Mouse (Mus musculus): ENCODE measurements around the gene Srsf10. TPM values are rescaled to one million over a fixed set of nuclear protein-coding genes. Genes with fewer than 3 reads are reported as not detected.
A peak's percentile ranks its signal among the peaks of the same experiment; 100 is the strongest.

Srsf10 gene
- polyA plus RNA-seq, 1 experiment from 2014 or later: 208 TPM

DNA sequence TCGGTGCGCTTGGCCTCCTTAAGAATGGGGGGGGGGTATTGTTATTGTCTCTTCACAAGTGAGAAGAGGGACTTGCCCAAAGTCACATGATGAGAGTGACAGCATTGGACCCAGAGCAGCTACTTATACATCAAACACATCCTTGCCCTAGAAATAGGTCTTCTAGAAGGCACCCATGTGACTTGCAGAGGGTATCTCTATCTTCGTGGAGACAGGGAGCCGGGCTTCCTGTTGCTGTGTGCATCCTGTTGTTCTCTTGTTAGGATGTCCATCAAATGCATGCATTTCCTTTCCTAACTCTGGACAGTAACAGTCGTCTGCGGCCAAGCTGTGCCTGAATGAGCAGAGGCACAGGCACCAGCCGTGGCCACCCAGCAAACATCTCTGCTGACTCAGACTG lies 56.0 kb downstream of the Srsf10 start:
- H3K9ac ChIP-seq: no peak overlapping the region
- H3K4me3 ChIP-seq: no peak overlapping the region
- no peak overlapping the region for H3K27ac ChIP-seq
- H3K4me2 ChIP-seq: no peak overlapping the region
- no peak for ATAC-seq (ENCODE audit: insufficient number of reproducible peaks, low FRiP score, low TSS enrichment, low read depth)
- no peaks in the 10 kb centered on the region for H3K9me3 ChIP-seq
- H3K4me1 ChIP-seq: peaks cover 4% of the 10 kb centered on the region; the same call in 1 of the 2 replicates
- WGBS: 66% methylated on average over 7 of the region's 7 CpGs
- no peaks in the 10 kb centered on the region for H3K36me3 ChIP-seq
- no peaks in the 10 kb centered on the region for H3K27me3 ChIP-seq

GRCm38 (mm10) chr4:135912164-135912563 lies 56.6 kb downstream of the Srsf10 start:
- Histone ChIP-seq H3K27ac (no peak overlapping the region), H3K4me3 (no peak overlapping the region), H3K27me3 (no peaks in the 10 kb centered on the region), H3K9me3 (no peaks in the 10 kb centered on the region), H3K4me2 (no peak overlapping the region), H3K36me3 (no peaks in the 10 kb centered on the region), H3K9ac (no peak overlapping the region), H3K4me1 (peaks cover 4% of the 10 kb centered on the region; the same call in 1 of the 2 replicates)
- 33% methylated on average over 3 of the region's 3 CpGs for WGBS
- 0 out of 2 replicates have a peak, but pooled peaks have one; percentile 35 for ATAC-seq (ENCODE audit: insufficient number of reproducible peaks, low FRiP score, low TSS enrichment, low read depth)

DNA sequence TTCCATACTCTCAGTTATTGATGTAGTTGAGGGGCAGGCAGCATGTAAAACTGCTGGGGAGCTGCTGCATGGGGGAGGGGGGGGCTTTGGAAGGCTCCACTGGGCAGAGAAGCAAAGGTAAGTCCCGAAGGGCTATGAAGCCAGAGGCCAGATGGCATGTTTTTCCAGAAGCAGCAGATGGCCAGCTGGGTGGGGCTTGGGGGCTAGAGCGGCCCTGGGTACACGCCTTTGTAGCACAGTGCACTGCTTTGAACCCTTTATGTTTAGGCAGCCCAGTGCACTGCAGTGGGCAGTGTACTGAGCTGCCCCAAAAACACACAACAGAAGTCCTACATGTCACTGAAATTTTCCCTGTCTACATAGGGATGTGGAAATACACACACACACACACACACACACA lies 57.3 kb downstream of the Srsf10 start:
- Histone ChIP-seq H3K4me1 (peaks cover 4% of the 10 kb centered on the region; the same call in 1 of the 2 replicates), H3K36me3 (no peaks in the 10 kb centered on the region), H3K4me3 (no peak overlapping the region), H3K9me3 (no peaks in the 10 kb centered on the region), H3K4me2 (no peak overlapping the region), H3K27me3 (no peaks in the 10 kb centered on the region), H3K9ac (no peak overlapping the region), H3K27ac (peak overlapping the region; percentile 51; the same call in 1 of the 2 replicates)
- 0 out of 2 replicates have a peak, but pooled peaks have one; percentile 24 for ATAC-seq (ENCODE audit: insufficient number of reproducible peaks, low FRiP score, low TSS enrichment, low read depth)
- WGBS: 16% methylated on average over 3 of the region's 3 CpGs

- no peak overlapping the region for H3K27ac ChIP-seq
- H3K4me1 ChIP-seq: peaks cover 4% of the 10 kb centered on the region; the same call in 1 of the 2 replicates
- ATAC-seq (ENCODE audit: insufficient number of reproducible peaks, low FRiP score, low TSS enrichment, low read depth): no peak
- H3K9me3 ChIP-seq: no peaks in the 10 kb centered on the region
- no peaks in the 10 kb centered on the region for H3K27me3 ChIP-seq
- WGBS: 77% methylated on average over 4 of the region's 4 CpGs
- H3K36me3 ChIP-seq: no peaks in the 10 kb centered on the region
- no peak overlapping the region for H3K9ac ChIP-seq
- H3K4me2 ChIP-seq: no peak overlapping the region
- H3K4me3 ChIP-seq: no peak overlapping the region
Observed at GRCm38 (mm10) chr4:135913433-135913832, 57.9 kb downstream of the Srsf10 start.

- H3K4me1 ChIP-seq: peaks cover 10% of the 10 kb centered on the region
- ATAC-seq (ENCODE audit: insufficient number of reproducible peaks, low FRiP score, low TSS enrichment, low read depth): no peak
- 86% methylated on average over 13 of the region's 13 CpGs for WGBS
- H3K27me3 ChIP-seq: no peaks in the 10 kb centered on the region
- no peak overlapping the region for H3K4me2 ChIP-seq
- H3K9ac ChIP-seq: no peak overlapping the region
- no peak overlapping the region for H3K4me3 ChIP-seq
- H3K9me3 ChIP-seq: no peaks in the 10 kb centered on the region
- H3K27ac ChIP-seq: no peak overlapping the region
- peaks cover 4% of the 10 kb centered on the region; the same call in 1 of the 2 replicates for H3K36me3 ChIP-seq
Observed at GRCm38 (mm10) chr4:135918635-135919279, 63.2 kb downstream of the Srsf10 start.

- Histone ChIP-seq H3K27me3 (no peaks in the 10 kb centered on the region), H3K9ac (no peak overlapping the region), H3K9me3 (no peaks in the 10 kb centered on the region), H3K4me1 (peaks cover 10% of the 10 kb centered on the region), H3K4me3 (no peak overlapping the region), H3K27ac (no peak overlapping the region), H3K36me3 (peaks cover 4% of the 10 kb centered on the region; the same call in 1 of the 2 replicates), H3K4me2 (no peak overlapping the region)
- WGBS: 90% methylated on average over 3 of the region's 3 CpGs
- no peak for ATAC-seq (ENCODE audit: insufficient number of reproducible peaks, low FRiP score, low TSS enrichment, low read depth)
Observed at GRCm38 (mm10) chr4:135919280-135919639, 63.7 kb downstream of the Srsf10 start.

Other genes with a start within 250 kb of the Srsf10 start
- 1.4 and 1.7 TPM in 2 replicates for gene Ifnlr1, start 169.5 kb upstream of the Srsf10 start, polyA plus RNA-seq (2015; fragmentation: Nextera tagmentation; extraction: Ambion mirVana)
- gene Il22ra1, start 127.6 kb upstream of the Srsf10 start, polyA plus RNA-seq (2015; fragmentation: Nextera tagmentation; extraction: Ambion mirVana): 1.0 and 1.1 TPM in 2 replicates
- gene Myom3, start 96.0 kb upstream of the Srsf10 start, polyA plus RNA-seq (2015; fragmentation: Nextera tagmentation; extraction: Ambion mirVana): 7.8 and 15.1 TPM in 2 replicates
- gene Pnrc2, start 18.1 kb downstream of the Srsf10 start, polyA plus RNA-seq (2015; fragmentation: Nextera tagmentation; extraction: Ambion mirVana): 160 TPM in 2 replicates
- 0.89 and 1.1 TPM in 2 replicates for gene Cnr2, start 39.6 kb downstream of the Srsf10 start, polyA plus RNA-seq (2015; fragmentation: Nextera tagmentation; extraction: Ambion mirVana)
- gene Fuca1, start 65.0 kb downstream of the Srsf10 start, polyA plus RNA-seq (2015; fragmentation: Nextera tagmentation; extraction: Ambion mirVana): 78.4 and 97.2 TPM in 2 replicates
- 81.1 and 84.8 TPM in 2 replicates for gene Hmgcl, start 90.7 kb downstream of the Srsf10 start, polyA plus RNA-seq (2015; fragmentation: Nextera tagmentation; extraction: Ambion mirVana)
- 58.2 and 66.7 TPM in 2 replicates for gene Gale, start 108.0 kb downstream of the Srsf10 start, polyA plus RNA-seq (2015; fragmentation: Nextera tagmentation; extraction: Ambion mirVana)
- 114 TPM in 2 replicates for gene Lypla2, start 116.9 kb downstream of the Srsf10 start, polyA plus RNA-seq (2015; fragmentation: Nextera tagmentation; extraction: Ambion mirVana)
- 51.3 and 54.5 TPM in 2 replicates for gene Pithd1, start 131.5 kb downstream of the Srsf10 start, polyA plus RNA-seq (2015; fragmentation: Nextera tagmentation; extraction: Ambion mirVana)
- 47.0 and 47.7 TPM in 2 replicates for gene Eloa, start 166.0 kb downstream of the Srsf10 start, polyA plus RNA-seq (2015; fragmentation: Nextera tagmentation; extraction: Ambion mirVana)
- 425 and 483 TPM in 2 replicates for gene Rpl11, start 197.7 kb downstream of the Srsf10 start, polyA plus RNA-seq (2015; fragmentation: Nextera tagmentation; extraction: Ambion mirVana)